Mouse (Mus musculus) lung, embryonic 15.5 days (tissue): Measurements from ENCODE around the gene Ntf5. TPM values are rescaled to one million over a fixed set of nuclear protein-coding genes. Genes with fewer than 3 reads are reported as not detected.
A peak's percentile ranks its signal among the peaks of the same experiment; 100 is the strongest.

Source experiments
- ATAC-seq: fragments of 200-750 bp; cut with Nextera tagmentation; 2 replicates; pipeline ENCODE4 v1.8.0; 2017; ENCODE audit warnings: moderate number of reproducible peaks, borderline replicate concordance; ENCODE audit not compliant: low FRiP score, low TSS enrichment; ENCODE audit errors: extremely low read depth
- H3K27ac ChIP-seq: fragments of 300-500 bp; sonication (generic); 2 replicates; pipeline ENCODE4 v1.5.1; 2015; ENCODE audit warnings: moderate library complexity, mild to moderate bottlenecking, inconsistent platforms
- H3K27me3 ChIP-seq: fragments of 300-500 bp; sonication (generic); 2 replicates; pipeline ENCODE4 v1.6.1; 2015; ENCODE audit warnings: inconsistent platforms
- H3K36me3 ChIP-seq: fragments of 300-500 bp; sonication (generic); 2 replicates; pipeline ENCODE4 v1.6.1; 2015; ENCODE audit warnings: inconsistent platforms
- H3K4me1 ChIP-seq: fragments of 300-500 bp; sonication (generic); 2 replicates; pipeline ENCODE4 v1.6.1; 2015; ENCODE audit warnings: inconsistent platforms
- H3K4me2 ChIP-seq: fragments of 300-500 bp; sonication (generic); 2 replicates; pipeline ENCODE4 v1.6.1; 2015; ENCODE audit warnings: inconsistent platforms, mild to moderate bottlenecking, moderate library complexity
- H3K4me3 ChIP-seq: fragments of 300-500 bp; sonication (generic); 2 replicates; pipeline ENCODE4 v1.5.1; 2015; ENCODE audit warnings: mild to moderate bottlenecking, inconsistent platforms
- H3K9ac ChIP-seq: fragments of 300-500 bp; sonication (generic); 2 replicates; pipeline ENCODE4 v1.6.1; 2015; ENCODE audit warnings: inconsistent platforms
- H3K9me3 ChIP-seq: fragments of 300-500 bp; sonication (generic); 2 replicates; pipeline ENCODE4 v1.6.1; 2016; ENCODE audit warnings: inconsistent platforms
- WGBS: fragments of 180-500 bp; shearing (Covaris S2); methylation state at CpG from one replicate; pipeline ENCODE4 v1.1.7; 2015; 5-methylcytosine and 5-hydroxymethylcytosine counted together
- polyA plus RNA-seq: library from polyadenylated mRNA; unstranded; fragments of >200 nt; fragmentation: Nextera tagmentation; extraction: Ambion mirVana; gene quantifications from 2 replicates; pipeline ENCODE4 v1.2.1, GENCODE M21; 2015

Gene Ntf5
- polyA plus RNA-seq, 1 experiment from 2014 or later, result 3.5 TPM

DNA sequence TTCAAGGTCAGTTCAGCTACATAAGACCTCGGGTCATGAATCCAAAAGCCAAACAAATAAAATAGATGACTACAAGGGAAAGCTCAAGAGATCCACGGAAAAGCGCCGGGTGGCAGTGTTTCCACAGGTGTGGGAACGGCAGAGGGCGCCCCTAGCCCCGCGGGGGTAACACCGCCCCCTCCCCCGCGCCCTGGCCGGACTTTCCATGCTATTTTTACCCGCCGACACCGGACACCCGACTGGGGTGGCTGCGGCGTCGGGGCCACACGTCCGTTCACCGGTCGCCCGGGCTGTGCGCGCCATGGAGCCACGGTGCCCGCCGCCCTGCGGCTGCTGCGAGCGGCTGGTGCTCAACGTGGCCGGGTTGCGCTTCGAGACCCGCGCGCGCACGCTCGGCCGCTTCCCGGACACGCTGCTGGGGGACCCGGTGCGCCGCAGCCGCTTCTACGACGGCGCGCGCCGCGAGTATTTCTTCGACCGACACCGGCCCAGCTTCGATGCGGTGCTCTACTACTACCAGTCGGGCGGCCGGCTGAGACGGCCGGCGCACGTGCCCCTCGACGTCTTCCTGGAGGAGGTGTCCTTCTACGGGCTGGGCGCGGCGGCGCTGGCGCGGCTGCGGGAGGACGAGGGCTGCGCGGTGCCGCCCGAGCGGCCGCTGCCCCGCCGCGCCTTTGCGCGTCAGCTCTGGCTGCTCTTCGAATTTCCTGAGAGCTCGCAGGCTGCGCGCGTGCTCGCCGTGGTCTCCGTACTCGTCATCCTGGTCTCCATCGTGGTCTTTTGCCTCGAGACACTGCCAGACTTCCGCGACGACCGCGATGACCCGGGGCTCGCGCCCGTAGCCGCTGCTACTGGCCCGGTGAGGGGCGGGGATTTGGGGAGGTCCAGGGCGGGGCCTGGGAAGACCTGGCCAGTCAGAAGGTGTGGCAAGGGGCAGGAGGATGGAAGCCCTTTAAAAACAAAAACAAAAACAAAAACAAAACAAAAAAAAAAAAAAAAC lies 7.0 kb upstream of the Ntf5 start:
- no peak for ATAC-seq
- H3K27ac ChIP-seq, result no peak overlapping the region
- H3K9ac ChIP-seq, result peak overlapping the region; percentile 31
- peak overlapping the region; percentile 82 for H3K4me2 ChIP-seq
- no peaks in the 10 kb centered on the region for H3K9me3 ChIP-seq
- WGBS, result 1% methylated on average over 112 of the region's 114 CpGs
- peak overlapping the region; percentile 43 for H3K4me3 ChIP-seq
- no peaks in the 10 kb centered on the region for H3K36me3 ChIP-seq
- H3K4me1 ChIP-seq, result peaks cover 16% of the 10 kb centered on the region
- H3K27me3 ChIP-seq, result peaks cover 73% of the 10 kb centered on the region

- H3K4me3 ChIP-seq, result no peak overlapping the region
Measured at GRCm38 (mm10) chr7:45407836-45408235, 5.7 kb upstream of the Ntf5 start.

DNA sequence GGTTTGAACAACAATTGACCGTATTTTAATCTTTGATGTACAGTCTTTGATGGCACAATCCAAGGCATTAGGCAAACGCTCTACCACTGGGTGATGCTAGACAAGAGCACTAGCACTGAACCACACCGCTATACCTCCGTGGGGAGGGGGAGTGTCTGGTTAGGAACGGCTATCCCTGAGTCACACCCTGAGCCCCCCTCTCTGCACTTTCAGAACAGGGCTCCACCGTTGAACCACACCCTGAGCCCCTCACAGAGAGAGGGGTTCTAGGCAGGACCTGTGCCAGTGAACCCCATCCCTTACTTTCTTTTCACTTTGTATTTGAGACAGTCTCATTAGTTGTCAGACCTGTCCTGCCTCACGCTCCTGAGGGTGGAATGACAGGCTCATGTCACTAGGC lies 5.1 kb upstream of the Ntf5 start:
- H3K4me2 ChIP-seq, result no peak overlapping the region
- H3K4me1 ChIP-seq, result peaks cover 20% of the 10 kb centered on the region
- 66% methylated on average over 7 of the region's 7 CpGs for WGBS
- H3K27ac ChIP-seq, result no peak overlapping the region
- H3K9ac ChIP-seq, result no peak overlapping the region
- peaks cover 82% of the 10 kb centered on the region for H3K27me3 ChIP-seq
- ATAC-seq, result no peak
- no peak overlapping the region for H3K4me3 ChIP-seq
- H3K9me3 ChIP-seq, result no peaks in the 10 kb centered on the region
- no peaks in the 10 kb centered on the region for H3K36me3 ChIP-seq

More at GRCm38 (mm10) chr7:45407836-45408235, 5.7 kb upstream of the Ntf5 start:
- WGBS, result 73% methylated on average over 10 of the region's 10 CpGs
- H3K9ac ChIP-seq, result no peak overlapping the region
- peaks cover 16% of the 10 kb centered on the region for H3K4me1 ChIP-seq
- H3K36me3 ChIP-seq, result no peaks in the 10 kb centered on the region
- no peaks in the 10 kb centered on the region for H3K9me3 ChIP-seq
- H3K27me3 ChIP-seq, result peaks cover 77% of the 10 kb centered on the region
- no peak overlapping the region for H3K27ac ChIP-seq
- ATAC-seq, result no peak
- H3K4me2 ChIP-seq, result no peak overlapping the region

DNA sequence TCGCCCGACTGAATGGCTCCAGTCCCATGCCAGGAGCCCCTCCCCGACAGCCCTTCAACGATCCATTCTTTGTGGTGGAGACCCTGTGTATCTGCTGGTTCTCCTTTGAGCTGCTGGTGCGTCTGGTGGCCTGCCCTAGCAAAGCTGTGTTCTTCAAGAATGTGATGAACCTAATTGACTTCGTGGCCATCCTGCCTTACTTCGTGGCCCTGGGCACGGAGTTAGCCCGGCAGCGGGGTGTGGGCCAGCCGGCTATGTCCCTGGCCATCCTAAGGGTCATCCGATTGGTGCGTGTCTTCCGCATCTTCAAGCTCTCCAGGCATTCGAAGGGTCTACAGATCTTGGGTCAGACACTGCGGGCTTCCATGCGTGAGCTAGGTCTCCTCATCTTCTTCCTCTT lies 4.5 kb upstream of the Ntf5 start:
- Histone ChIP-seq H3K4me3 (no peak overlapping the region), H3K4me1 (peaks cover 26% of the 10 kb centered on the region), H3K9me3 (no peaks in the 10 kb centered on the region), H3K27ac (no peak overlapping the region), H3K27me3 (peaks cover 88% of the 10 kb centered on the region), H3K9ac (no peak overlapping the region), H3K36me3 (no peaks in the 10 kb centered on the region), H3K4me2 (no peak overlapping the region)
- 83% methylated on average over 17 of the region's 17 CpGs for WGBS
- ATAC-seq, result no peak

DNA sequence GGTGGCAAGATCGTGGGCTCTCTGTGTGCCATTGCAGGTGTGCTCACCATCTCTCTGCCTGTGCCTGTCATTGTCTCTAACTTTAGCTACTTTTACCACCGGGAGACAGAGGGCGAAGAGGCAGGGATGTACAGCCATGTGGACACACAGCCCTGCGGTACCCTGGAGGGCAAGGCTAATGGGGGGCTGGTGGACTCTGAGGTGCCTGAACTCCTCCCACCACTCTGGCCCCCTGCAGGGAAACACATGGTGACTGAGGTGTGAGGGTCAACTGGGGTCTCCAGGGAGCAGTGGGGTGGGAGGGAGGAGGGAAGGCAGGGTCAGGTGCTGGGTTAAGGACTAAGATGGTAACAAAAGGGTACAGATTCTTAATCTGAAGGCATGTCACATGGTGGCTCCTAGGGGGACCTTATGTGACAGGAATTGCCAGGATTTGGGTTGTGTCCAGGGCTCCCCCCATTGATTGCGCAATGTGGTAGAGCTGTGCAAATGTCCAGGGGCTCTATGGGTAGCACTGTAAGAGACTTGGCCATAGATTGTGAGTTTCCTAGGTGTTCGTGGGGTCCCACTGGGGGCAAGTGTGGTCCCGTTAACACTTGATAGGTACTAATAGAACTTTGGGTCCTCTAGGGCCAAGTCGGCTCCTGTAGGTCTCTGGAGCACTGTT lies 3.9 kb upstream of the Ntf5 start:
- H3K4me3 ChIP-seq, result no peak overlapping the region
- no peaks in the 10 kb centered on the region for H3K36me3 ChIP-seq
- no peak overlapping the region for H3K4me2 ChIP-seq
- no peak overlapping the region for H3K9ac ChIP-seq
- peaks cover 31% of the 10 kb centered on the region for H3K4me1 ChIP-seq
- H3K27me3 ChIP-seq, result peaks cover 95% of the 10 kb centered on the region
- no peak overlapping the region for H3K27ac ChIP-seq
- 80% methylated on average over 8 of the region's 8 CpGs for WGBS
- H3K9me3 ChIP-seq, result no peaks in the 10 kb centered on the region
- ATAC-seq, result no peak

DNA sequence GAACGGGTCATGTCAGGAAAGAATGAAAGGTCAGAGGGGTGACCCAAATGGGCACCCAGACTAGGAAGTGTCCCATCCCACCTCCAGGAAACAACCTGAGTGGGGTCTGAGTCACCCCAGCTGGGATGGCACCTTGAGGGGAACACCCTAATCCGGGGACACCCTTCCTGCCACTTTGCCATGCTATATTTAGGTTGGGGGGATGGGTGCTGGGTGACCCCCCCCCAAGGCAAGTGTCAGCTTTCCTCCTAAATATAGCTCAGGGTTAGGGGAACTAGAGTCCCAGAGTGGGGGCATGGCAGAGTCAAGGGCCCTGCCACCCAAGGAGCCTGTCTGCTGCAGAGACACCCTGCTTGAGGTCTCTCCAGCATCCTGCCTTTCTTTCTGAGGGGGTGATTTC lies 1.1 kb upstream of the Ntf5 start:
- H3K27ac ChIP-seq, result no peak overlapping the region
- 63% methylated on average over 2 of the region's 2 CpGs for WGBS
- no peak overlapping the region for H3K4me2 ChIP-seq
- no peaks in the 10 kb centered on the region for H3K9me3 ChIP-seq
- peaks cover 96% of the 10 kb centered on the region for H3K27me3 ChIP-seq
- no peak overlapping the region for H3K9ac ChIP-seq
- H3K4me1 ChIP-seq, result peaks cover 25% of the 10 kb centered on the region
- H3K4me3 ChIP-seq, result no peak overlapping the region
- no peak for ATAC-seq
- no peaks in the 10 kb centered on the region for H3K36me3 ChIP-seq

GRCm38 (mm10) chr7:45413864-45414739 lies 607 bp downstream of the Ntf5 start:
- Histone ChIP-seq H3K4me1 (peaks cover 38% of the 10 kb centered on the region), H3K9me3 (no peaks in the 10 kb centered on the region), H3K36me3 (no peaks in the 10 kb centered on the region), H3K9ac (peak overlapping the region; percentile 48), H3K4me2 (peak overlapping the region; percentile 95), H3K4me3 (peak overlapping the region; percentile 55), H3K27me3 (peaks cover 95% of the 10 kb centered on the region), H3K27ac (peak overlapping the region; percentile 84)
- WGBS, result 2% methylated on average over 26 of the region's 27 CpGs
- peak; percentile 54 for ATAC-seq

- Histone ChIP-seq H3K4me1 (peaks cover 39% of the 10 kb centered on the region), H3K27ac (no peak overlapping the region), H3K9me3 (no peaks in the 10 kb centered on the region), H3K4me2 (peak overlapping the region; percentile 95), H3K36me3 (no peaks in the 10 kb centered on the region), H3K4me3 (peak overlapping the region; percentile 55; the same call in 1 of the 2 replicates), H3K9ac (no peak overlapping the region), H3K27me3 (peaks cover 92% of the 10 kb centered on the region)
- 39% methylated on average over 12 of the region's 12 CpGs for WGBS
- no peak for ATAC-seq
Measured at GRCm38 (mm10) chr7:45414740-45415224, 1.3 kb downstream of the Ntf5 start.

DNA sequence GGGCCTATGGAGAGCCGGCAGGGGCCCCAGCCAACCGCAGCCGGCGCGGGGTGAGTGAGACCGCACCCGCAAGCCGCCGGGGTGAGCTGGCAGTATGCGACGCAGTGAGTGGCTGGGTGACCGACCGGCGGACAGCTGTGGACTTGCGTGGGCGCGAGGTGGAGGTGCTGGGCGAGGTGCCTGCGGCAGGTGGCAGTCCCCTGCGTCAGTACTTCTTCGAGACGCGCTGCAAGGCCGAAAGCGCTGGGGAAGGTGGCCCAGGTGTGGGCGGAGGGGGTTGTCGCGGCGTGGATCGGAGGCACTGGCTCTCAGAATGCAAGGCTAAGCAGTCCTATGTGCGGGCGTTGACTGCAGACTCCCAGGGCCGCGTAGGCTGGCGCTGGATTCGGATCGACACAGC lies 2.1 kb downstream of the Ntf5 start:
- no peak for ATAC-seq
- WGBS, result 11% methylated on average over 37 of the region's 37 CpGs
- Histone ChIP-seq H3K9ac (no peak overlapping the region), H3K4me1 (peaks cover 45% of the 10 kb centered on the region), H3K36me3 (no peaks in the 10 kb centered on the region), H3K27me3 (peaks cover 91% of the 10 kb centered on the region), H3K4me3 (peak overlapping the region; percentile 22), H3K27ac (no peak overlapping the region), H3K4me2 (peak overlapping the region; percentile 95), H3K9me3 (no peaks in the 10 kb centered on the region)

- WGBS, result 11% methylated on average over 13 of the region's 13 CpGs
- ATAC-seq, result no peak
- Histone ChIP-seq H3K36me3 (peaks cover 20% of the 10 kb centered on the region), H3K9me3 (no peaks in the 10 kb centered on the region), H3K27me3 (peaks cover 74% of the 10 kb centered on the region), H3K9ac (no peak overlapping the region), H3K4me3 (no peak overlapping the region), H3K27ac (no peak overlapping the region), H3K4me1 (peaks cover 45% of the 10 kb centered on the region), H3K4me2 (no peak overlapping the region)
Measured at GRCm38 (mm10) chr7:45417962-45418492, 4.5 kb downstream of the Ntf5 start.
